In genomic region chr3:28726356-28726755, GRCm38 (mm10) we compare ENCODE assay signal across 30 mouse cellular contexts. TPM values are rescaled to one million over a fixed set of nuclear protein-coding genes. Genes with fewer than 3 reads are reported as not detected.
"Had no signal": no experiment of that assay in that cellular context is flagged by ENCODE, and none has a peak within 500 bp of the region (broad histone marks: within the 10 kb centered on the region; RNA-seq: fewer than 3 reads in every experiment).

No protein-coding gene starts in this region.

- H3K4me2 ChIP-seq: heart, embryonic 12.5 days; hindbrain, embryonic 12.5 days; hindbrain, embryonic 14.5 days; intestine, embryonic 15.5 days; limb, embryonic 13.5 days; limb, embryonic 15.5 days had no signal

- H3K36me3 ChIP-seq: heart, embryonic 10.5 days; heart, embryonic 12.5 days; hindbrain, embryonic 10.5 days; hindbrain, embryonic 12.5 days; intestine, embryonic 15.5 days; limb, embryonic 13.5 days; limb, embryonic 15.5 days had no signal

- DNase-seq: gastrocnemius, adult 2 months; gastrocnemius, postnatal 10 days; gastrocnemius, postnatal 25 days; heart, postnatal 10 days; heart, postnatal 4 days; kidney, adult 18-20 months; kidney, adult 8-10 months; kidney, postnatal 10 days; kidney, postnatal 25 days; kidney, postnatal 4 days had no signal

- H3K27me3 ChIP-seq: heart, embryonic 12.5 days; hindbrain, embryonic 12.5 days; intestine, embryonic 15.5 days; limb, embryonic 13.5 days; limb, embryonic 15.5 days had no signal

- ATAC-seq: hindbrain, embryonic 16.5 days; inflammation-experienced regulatory T-cells, adult 6 months; intestine, embryonic 15.5 days had no signal

- H3K9ac ChIP-seq: heart, embryonic 12.5 days; hindbrain, embryonic 12.5 days; hindbrain, embryonic 14.5 days; intestine, embryonic 15.5 days; limb, embryonic 13.5 days; limb, embryonic 15.5 days; liver, embryonic 14.5 days had no signal

- H3K9me3 ChIP-seq: heart, embryonic 10.5 days; hindbrain, embryonic 10.5 days; hindbrain, embryonic 12.5 days; intestine, embryonic 15.5 days; limb, embryonic 13.5 days; limb, embryonic 15.5 days had no signal

- H3K4me3 ChIP-seq: gastrocnemius, adult 2 months; heart, embryonic 10.5 days; heart, embryonic 12.5 days; hindbrain, embryonic 10.5 days; hindbrain, embryonic 12.5 days; intestine, embryonic 15.5 days; layer of hippocampus, adult 2 months; left cerebral cortex, adult 2 months; limb, embryonic 13.5 days; limb, embryonic 15.5 days had no signal

- H3K4me1 ChIP-seq: heart, embryonic 10.5 days; hindbrain, embryonic 10.5 days; hindbrain, embryonic 12.5 days; limb, embryonic 13.5 days; limb, embryonic 15.5 days had no signal

- H3K27ac ChIP-seq: gastrocnemius, adult 2 months; heart, embryonic 10.5 days; hindbrain, embryonic 10.5 days; hindbrain, embryonic 12.5 days; hindbrain, embryonic 14.5 days; intestine, embryonic 15.5 days; layer of hippocampus, adult 2 months; left cerebral cortex, adult 2 months; limb, embryonic 13.5 days; limb, embryonic 15.5 days; liver, embryonic 14.5 days had no signal

RNA-seq across cellular contexts. Expression of gene Slc2a2, which starts 28.7 kb away (rescaled TPM):
- total RNA-seq: gastrocnemius, adult 2 months; gastrocnemius, postnatal 25 days; heart, postnatal 25 days; heart, postnatal 4 days; layer of hippocampus, adult 2 months; layer of hippocampus, postnatal 10 days; layer of hippocampus, postnatal 25 days; left cerebral cortex, adult 2 months; left cerebral cortex, postnatal 14 days; left cerebral cortex, postnatal 36 days had no signal
- polyA plus RNA-seq: heart, embryonic 14.5 days; hindbrain, embryonic 10.5 days; limb, embryonic 11.5 days had no signal
